Mouse (Mus musculus) right cerebral cortex, postnatal 36 days (tissue): Measurements from ENCODE around the gene Glb1.
"Not testable (repeated sequence)": the region's sequence is repeated elsewhere in the genome, so short reads cannot be mapped to it uniquely, and the experiment has no call there.

ENCODE experiments used
- DNase-seq, 2 experiments: peaks; one replicate each; pipeline ENCODE4 v3.0.0; 2022; ENCODE audit warnings: low spot score in 2 of 2, mixed read lengths in 1 of 2

The Glb1 gene

GRCm38 (mm10) chr9:114400949-114401684, at the start of gene Glb1, which contains the start of gene Tmppe:
TSS of gene Glb1 (plus strand) at chr9:114401076.
TSS of gene Tmppe (plus strand) at chr9:114401105.
- DNase-seq = peak; percentile 76

GRCm38 (mm10) chr9:114367783-114368470, 32.9 kb upstream of the Glb1 start:
- peak; percentile 74 to 82 for DNase-seq

- no peak for DNase-seq
Observed at GRCm38 (mm10) chr9:114368471-114368858, 32.4 kb upstream of the Glb1 start.

GRCm38 (mm10) chr9:114369389-114369788, 31.5 kb upstream of the Glb1 start:
- not testable (repeated sequence) for DNase-seq

GRCm38 (mm10) chr9:114371717-114372116, 29.2 kb upstream of the Glb1 start:
- DNase-seq = not testable (repeated sequence)

GRCm38 (mm10) chr9:114375276-114375962, 25.5 kb upstream of the Glb1 start:
- DNase-seq = no peak

GRCm38 (mm10) chr9:114377168-114377567, 23.7 kb upstream of the Glb1 start:
- DNase-seq = no peak

- DNase-seq = no peak
Observed at GRCm38 (mm10) chr9:114379871-114380270, 21.0 kb upstream of the Glb1 start.

- no peak for DNase-seq
Observed at GRCm38 (mm10) chr9:114380881-114381733, 19.8 kb upstream of the Glb1 start.

- no peak for DNase-seq
Observed at GRCm38 (mm10) chr9:114382936-114383710, 17.8 kb upstream of the Glb1 start.

- DNase-seq = no peak
Observed at GRCm38 (mm10) chr9:114384691-114385090, 16.2 kb upstream of the Glb1 start.

- no peak for DNase-seq
Observed at GRCm38 (mm10) chr9:114385160-114385559, 15.7 kb upstream of the Glb1 start.

GRCm38 (mm10) chr9:114387086-114387485, 13.8 kb upstream of the Glb1 start:
- no peak for DNase-seq

- DNase-seq = no peak
Observed at GRCm38 (mm10) chr9:114388288-114388687, 12.6 kb upstream of the Glb1 start.

- no peak for DNase-seq
Observed at GRCm38 (mm10) chr9:114388701-114389370, 12.0 kb upstream of the Glb1 start.

GRCm38 (mm10) chr9:114389371-114389904, 11.4 kb upstream of the Glb1 start:
- DNase-seq = no peak

GRCm38 (mm10) chr9:114389905-114390748, 10.7 kb upstream of the Glb1 start, which contains the start of gene Crtap:
TSS of gene Crtap (minus strand) at chr9:114390675.
- no peak for DNase-seq

GRCm38 (mm10) chr9:114390749-114391075, 10.2 kb upstream of the Glb1 start:
- no peak for DNase-seq

- not testable (repeated sequence) for DNase-seq
Observed at GRCm38 (mm10) chr9:114394136-114394535, 6.7 kb upstream of the Glb1 start.
